Mouse (Mus musculus) layer of hippocampus, adult 2 months (tissue): ENCODE measurements at regions not wholly inside any gene's neighbourhood (a gene's known extent, or its start where the extent isn't known, plus 50 kb on each side); places are given as distances from the start of the nearest gene placed in this dataset.

Experiments used
- DNase-seq, 2 experiments: peaks; one replicate each; pipeline ENCODE4 v3.0.0; 2022; ENCODE audit warnings: low spot score in 2 of 2
- H3K27ac ChIP-seq: fragments of 200-600 bp; 2 replicates; pipeline ENCODE4 v1.8.1; 2022
- H3K4me3 ChIP-seq: fragments of 200-600 bp; 2 replicates; pipeline ENCODE4 v1.8.1; 2022; ENCODE audit warnings: mild to moderate bottlenecking
- CTCF ChIP-seq: fragments of 200-600 bp; conservative IDR thresholded peaks from 2 replicates; pipeline ENCODE4 v1.8.1; 2022; ENCODE audit warnings: antibody characterized with exemption, mild to moderate bottlenecking, moderate library complexity

DNA sequence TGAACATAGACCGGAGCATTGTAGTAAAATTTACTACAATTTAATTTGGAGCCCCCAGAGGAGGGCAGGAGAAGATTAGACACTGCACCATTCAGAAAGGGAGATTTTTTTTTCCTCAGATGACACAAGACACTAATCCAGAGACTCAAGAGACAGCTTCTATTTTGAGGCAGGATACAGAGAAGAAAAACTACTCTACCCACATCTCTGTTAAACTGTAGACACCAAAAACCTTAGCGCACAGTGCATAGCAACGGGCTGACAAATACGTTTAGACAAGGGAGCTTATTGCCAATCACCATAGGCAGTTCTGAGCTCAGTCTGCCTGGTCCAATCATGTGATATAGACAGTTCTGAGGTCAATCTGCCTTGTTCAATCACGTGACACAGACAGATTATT, 381.1 kb upstream of the Adgrl2 start:
- DNase-seq = no peak
- no peak overlapping the region for H3K4me3 ChIP-seq
- no peak for TF ChIP-seq CTCF
- no peak overlapping the region for H3K27ac ChIP-seq

DNA sequence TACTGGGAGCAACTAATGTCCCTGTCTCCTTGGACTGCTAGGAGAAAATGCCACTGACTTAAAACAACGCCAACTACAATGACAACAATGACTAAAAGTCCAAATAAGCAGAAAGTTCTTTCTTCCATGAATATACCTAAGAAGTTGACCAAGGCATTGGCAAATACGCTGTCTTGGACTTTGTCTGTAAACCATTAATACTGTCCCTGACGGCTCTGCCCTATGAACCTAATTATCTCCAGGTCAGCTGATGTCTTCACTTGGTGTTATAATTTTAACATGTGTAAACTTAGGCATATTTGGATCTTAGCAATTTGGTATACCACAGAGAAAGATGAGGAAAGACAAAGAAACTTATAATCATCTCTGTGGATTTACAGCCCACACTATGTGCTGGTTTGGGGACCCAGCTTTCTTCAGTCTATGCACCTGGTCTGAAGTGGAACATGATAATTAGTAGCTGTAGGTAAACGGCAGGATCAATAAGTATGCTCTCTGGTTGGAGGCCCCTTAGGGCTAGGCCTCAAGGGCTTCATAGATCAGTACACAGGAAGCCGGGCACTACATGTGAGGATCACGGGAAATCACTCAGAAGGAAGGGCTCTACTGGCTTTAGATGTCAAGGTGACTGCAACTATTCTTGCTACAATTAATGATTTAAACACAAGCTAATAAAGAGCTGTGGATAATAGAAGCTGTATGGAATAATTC, 380.3 kb upstream of the Adgrl2 start:
- H3K4me3 ChIP-seq = no peak overlapping the region
- no peak overlapping the region for H3K27ac ChIP-seq
- no peak for DNase-seq
- TF ChIP-seq CTCF = no peak

DNA sequence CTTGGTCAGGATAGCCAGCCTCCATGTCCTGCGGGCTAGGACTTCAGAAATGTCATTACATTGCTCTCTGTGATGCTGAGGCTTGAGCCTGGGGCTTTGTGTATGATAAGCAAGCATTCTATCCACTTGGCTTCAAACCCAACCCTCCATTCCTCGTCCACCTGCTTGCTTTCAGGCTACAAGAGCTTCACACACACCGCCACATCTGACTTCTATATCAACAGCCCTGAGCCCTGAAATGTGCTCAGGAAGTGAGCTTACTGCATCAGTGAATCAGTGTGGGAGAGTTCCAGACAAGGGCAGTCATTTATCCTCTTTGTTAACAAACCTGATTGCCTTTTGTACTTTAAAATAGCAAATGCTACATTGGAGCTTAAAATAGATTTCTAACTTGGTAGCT, 377.5 kb upstream of the Adgrl2 start:
- no peak for TF ChIP-seq CTCF
- DNase-seq = no peak

DNA sequence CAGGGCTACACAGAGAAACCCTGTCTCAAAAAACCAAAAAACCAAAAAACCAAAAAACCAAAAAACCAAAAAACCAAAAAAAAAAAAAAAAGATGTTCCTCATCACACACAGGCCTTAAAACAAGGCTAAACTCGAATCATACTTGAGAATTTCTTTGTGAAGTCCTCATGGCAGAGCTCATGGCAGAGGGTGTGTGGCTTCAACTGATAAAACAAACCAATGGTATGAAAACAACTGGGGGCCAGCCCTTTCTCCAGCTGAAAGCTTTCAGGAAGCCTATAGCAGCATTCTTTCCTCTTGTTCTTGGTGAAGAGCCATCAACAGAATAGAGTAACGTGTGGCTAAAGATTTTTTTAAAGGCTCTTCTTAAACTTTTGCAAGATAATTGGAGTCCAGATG, 369.8 kb upstream of the Adgrl2 start:
- TF ChIP-seq CTCF = no peak
- DNase-seq = no peak
- no peak overlapping the region for H3K4me3 ChIP-seq
- H3K27ac ChIP-seq = no peak overlapping the region

More for the DNA sequence above, 377.5 kb upstream of the Adgrl2 start:
- Histone ChIP-seq H3K27ac (no peak overlapping the region), H3K4me3 (no peak overlapping the region)

DNA sequence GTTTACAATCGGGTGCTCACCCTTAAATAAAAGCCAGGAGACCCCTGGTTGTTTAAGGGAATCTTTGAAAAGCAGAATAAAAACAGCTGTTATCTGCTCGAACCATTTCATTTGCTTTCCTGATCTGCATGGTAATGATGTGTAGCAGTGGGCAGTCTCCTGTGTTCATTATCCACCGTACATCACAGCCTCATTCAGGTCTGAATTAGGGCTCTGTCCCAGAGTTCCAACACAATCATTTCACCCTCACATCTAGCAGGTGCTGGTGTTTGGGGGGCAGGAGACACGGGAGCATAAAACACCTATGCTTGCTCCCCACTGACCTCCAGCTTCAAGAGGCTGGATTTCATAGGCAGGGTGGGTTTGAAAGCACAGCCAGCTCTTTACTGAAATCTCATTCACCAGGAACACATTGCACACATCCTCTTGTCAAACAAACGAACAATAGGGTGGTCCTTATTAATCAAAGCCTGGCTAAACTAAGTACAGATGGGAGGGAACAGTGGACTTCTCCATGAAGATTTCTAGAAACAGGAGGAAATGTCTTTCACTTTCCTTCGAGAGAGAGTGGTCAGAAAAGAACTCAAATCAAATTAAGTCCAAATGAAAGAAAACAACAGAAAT, 368.3 kb upstream of the Adgrl2 start:
- DNase-seq = no peak
- Histone ChIP-seq H3K4me3 (peak overlapping the region; percentile 1; the same call in 1 of the 2 replicates), H3K27ac (no peak overlapping the region)
- TF ChIP-seq CTCF = no peak

DNA sequence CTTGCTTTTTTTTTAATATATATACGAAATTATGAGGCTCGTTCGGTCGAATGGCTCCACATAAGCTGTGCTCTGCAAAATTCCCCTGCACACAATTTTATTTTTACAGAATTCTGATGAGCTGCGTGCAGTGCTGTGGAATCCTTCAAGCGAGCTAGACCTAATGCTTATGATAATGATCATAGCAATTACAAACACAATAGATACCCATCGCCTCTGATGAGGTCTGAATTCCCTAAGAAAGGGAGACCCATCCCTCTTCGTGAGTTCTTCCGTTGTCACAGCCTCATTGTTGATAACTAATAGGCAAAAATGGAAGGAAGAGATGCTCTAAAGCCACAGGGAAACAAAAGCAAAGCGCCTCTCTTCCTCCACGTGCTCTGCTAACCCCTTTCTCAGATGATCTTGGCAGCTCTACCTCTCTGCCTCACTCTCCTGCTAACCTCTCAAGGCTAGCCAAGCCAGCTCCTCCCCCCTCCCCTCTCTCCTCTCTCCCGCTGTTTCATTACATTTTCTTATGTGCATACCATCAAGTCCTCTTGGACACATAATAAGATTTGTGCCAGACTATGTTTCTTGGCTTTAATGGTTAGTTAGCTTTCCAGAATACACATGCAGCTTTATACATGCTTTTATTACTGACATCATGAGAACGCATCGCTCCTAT, 367.7 kb upstream of the Adgrl2 start:
- no peak for DNase-seq
- Histone ChIP-seq H3K4me3 (peak overlapping the region; percentile 1; the same call in 1 of the 2 replicates), H3K27ac (no peak overlapping the region)
- no peak for TF ChIP-seq CTCF

DNA sequence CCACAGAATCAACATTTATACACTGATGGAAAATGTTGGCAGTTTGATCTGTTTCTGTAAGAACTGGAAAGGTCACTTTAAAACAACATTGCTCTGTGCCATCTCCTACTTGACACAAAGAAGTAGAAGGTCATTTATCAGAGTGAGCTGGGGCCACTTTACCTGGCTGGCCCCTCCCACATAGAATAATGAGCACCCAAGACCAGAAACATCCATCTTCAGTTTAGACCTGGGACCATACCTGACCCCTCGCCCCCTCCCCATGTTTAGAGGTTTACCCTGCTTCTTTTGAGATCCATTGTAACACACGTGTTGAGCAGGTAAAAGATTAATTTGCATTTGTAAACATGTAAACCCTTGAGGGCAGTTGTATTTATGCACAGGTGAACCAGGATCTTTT, 366.8 kb upstream of the Adgrl2 start:
- Histone ChIP-seq H3K4me3 (no peak overlapping the region), H3K27ac (no peak overlapping the region)
- no peak for DNase-seq
- no peak for TF ChIP-seq CTCF

DNA sequence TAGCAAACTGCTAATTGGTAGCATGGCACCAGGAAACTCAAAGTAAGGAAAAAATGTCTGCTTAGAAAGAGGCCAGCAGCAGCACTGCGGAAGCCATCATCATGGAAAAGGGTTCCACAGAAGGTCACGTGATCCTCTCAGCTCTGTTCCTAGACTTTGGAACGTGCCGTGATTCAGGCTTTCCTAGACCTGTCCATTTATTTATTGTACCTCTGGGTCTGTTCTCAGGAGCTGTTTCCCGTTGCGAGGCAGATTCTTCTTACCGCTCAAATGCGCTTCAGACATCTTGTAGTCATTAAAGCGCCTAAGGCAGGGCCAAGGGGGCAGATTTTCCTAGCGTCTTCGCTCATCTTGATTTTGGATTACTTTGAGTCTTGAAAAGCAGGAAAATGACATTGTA, 365.0 kb upstream of the Adgrl2 start:
- H3K27ac ChIP-seq = no peak overlapping the region
- H3K4me3 ChIP-seq = no peak overlapping the region
- no peak for TF ChIP-seq CTCF
- no peak for DNase-seq

DNA sequence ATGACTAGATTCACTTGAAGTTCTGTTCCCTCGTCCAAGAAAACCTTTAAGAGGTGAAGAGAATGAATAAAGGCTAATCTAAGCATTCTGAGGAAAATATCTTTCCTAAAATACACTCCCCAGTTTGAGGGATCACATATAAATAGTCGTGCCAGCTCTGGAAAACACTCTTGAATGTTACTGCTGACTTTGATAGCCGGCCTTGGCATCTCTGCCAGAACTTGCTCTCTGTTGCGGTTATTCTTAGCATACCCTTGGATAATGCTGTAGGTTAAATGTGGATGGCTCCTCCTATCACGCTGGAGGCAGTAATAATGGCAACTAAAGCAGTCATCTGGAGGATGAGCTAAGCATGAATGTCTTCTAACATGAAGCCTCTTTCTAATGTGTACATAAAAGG, 363.6 kb upstream of the Adgrl2 start:
- Histone ChIP-seq H3K4me3 (no peak overlapping the region), H3K27ac (no peak overlapping the region)
- no peak for TF ChIP-seq CTCF
- DNase-seq = no peak

DNA sequence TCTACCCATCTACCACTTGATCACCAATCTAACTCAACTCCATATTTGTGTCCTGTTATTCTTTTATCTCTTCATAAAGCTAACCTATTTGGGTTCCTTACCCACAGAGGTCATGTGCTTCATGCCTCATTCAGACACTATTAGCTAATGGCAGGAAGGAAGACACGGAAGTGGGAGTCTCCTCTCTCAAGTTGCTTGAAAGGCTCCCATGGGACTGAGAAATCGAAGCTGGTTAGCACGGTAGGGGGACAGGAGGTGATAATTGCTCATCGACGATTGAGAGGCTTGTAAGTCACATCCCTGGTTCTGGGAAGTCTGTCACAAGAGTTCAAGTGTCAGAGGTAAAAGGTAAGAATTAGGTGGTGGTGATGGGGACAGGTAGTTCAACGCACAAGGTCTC, 362.2 kb upstream of the Adgrl2 start:
- Histone ChIP-seq H3K4me3 (no peak overlapping the region), H3K27ac (no peak overlapping the region)
- no peak for TF ChIP-seq CTCF
- DNase-seq = no peak

DNA sequence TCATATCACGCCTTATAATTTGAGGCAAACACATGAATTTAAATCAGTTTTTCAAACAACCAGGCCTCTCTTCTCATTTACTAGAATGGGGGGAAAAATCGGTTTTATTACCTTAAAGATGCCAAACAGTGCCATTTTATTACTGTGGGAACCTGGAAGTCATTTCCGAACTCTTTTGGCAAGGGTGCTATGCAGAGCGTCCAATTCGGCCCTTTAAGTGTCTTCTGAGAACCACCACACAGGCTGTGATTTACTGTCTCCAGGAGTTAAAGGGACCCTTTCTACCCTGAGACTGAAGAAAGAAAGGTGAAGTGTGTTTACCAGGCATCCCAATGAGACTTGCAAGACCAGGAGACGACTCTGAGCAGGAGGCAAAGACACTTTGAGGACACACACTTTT, 359.4 kb upstream of the Adgrl2 start:
- TF ChIP-seq CTCF = no peak

DNA sequence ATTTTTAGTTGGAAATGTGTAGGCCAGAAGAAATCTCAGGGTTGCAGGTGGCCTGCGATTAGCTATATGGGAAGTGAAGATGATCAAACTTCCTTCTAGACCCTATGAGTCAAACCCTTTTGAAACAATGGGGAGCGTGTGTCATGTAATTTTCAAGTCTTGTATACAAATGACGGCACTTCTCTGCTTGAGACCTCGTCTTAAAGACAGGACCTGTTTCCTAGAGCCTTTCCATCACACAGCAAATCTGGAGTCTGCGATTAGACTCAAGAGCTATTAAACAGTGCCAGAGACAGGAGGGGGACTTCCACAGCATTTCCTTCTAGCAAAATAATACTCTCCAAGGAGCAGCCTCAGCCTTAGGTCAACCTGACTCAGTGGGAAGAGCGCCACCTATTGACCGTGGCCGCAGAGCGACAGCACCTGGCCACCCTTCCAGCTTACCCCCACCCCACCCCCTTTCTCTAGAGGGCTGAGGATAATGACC, 358.9 kb upstream of the Adgrl2 start:
- peak in 1 of 2 experiments; percentile 29 for DNase-seq
- Histone ChIP-seq H3K27ac (no peak overlapping the region), H3K4me3 (no peak overlapping the region)
- TF ChIP-seq CTCF = peak; percentile 84

More for the DNA sequence above, 359.4 kb upstream of the Adgrl2 start:
- Histone ChIP-seq H3K4me3 (no peak overlapping the region), H3K27ac (no peak overlapping the region)
- no peak for DNase-seq

DNA sequence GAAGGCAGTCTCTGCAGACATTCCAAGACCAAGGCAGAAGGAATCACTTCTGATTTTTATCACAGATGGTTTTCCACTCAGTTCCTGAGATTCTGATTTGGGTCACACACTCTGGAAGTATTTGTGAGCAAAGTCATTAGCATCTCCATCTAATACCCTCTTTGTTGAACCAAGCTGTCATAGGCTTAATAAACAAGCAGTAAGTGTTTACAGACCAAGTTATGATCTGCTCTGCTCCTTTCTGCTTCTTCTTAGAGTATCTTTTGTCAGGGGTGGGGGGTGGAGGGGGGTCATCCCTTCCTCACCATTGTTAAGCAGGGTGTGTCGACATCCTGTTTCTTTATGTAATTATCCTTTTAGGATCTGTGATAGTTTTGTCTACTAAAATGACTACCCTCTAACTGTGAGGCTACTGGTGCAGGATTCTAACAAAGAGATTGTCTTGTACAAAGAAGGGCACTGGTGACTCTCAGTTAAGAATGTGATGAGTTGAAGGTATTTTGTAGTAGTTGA, 358.2 kb upstream of the Adgrl2 start:
- DNase-seq = no peak
- TF ChIP-seq CTCF = no peak
- H3K4me3 ChIP-seq = no peak overlapping the region
- H3K27ac ChIP-seq = no peak overlapping the region
